Mouse (Mus musculus) hindbrain, embryonic 10.5 days (tissue): ENCODE results near the gene Slc2a12. TPM values are rescaled to one million over a fixed set of nuclear protein-coding genes. Genes with fewer than 3 reads are reported as not detected.

Source experiments
- DNase-seq: peaks from one replicate; pipeline ENCODE4 v3.0.0-alpha.2; 2017; ENCODE audit warnings: low spot score
- H3K27ac ChIP-seq: fragments of 300-500 bp; sonication (generic); 2 replicates; pipeline ENCODE4 v1.5.1; 2016; ENCODE audit warnings: mild to moderate bottlenecking, moderate library complexity
- H3K27me3 ChIP-seq: fragments of 300-500 bp; sonication (generic); 2 replicates; pipeline ENCODE4 v1.6.1; 2016; ENCODE audit warnings: mild to moderate bottlenecking; ENCODE audit not compliant: poor library complexity, insufficient read depth, severe bottlenecking
- H3K36me3 ChIP-seq: fragments of 300-500 bp; sonication (generic); 2 replicates; pipeline ENCODE4 v1.6.1; 2016; ENCODE audit warnings: mild to moderate bottlenecking, moderate library complexity
- H3K4me1 ChIP-seq: fragments of 300-500 bp; sonication (generic); replicated peaks from 2 replicates; pipeline ENCODE4 v1.6.1; 2016; ENCODE audit warnings: mild to moderate bottlenecking
- H3K4me3 ChIP-seq: fragments of 300-500 bp; sonication (generic); 2 replicates; pipeline ENCODE4 v1.5.1; 2016; ENCODE audit warnings: mild to moderate bottlenecking, moderate library complexity
- H3K9me3 ChIP-seq: fragments of 300-500 bp; sonication (generic); 2 replicates; pipeline ENCODE4 v1.6.1; 2016; ENCODE audit warnings: mild to moderate bottlenecking, moderate library complexity
- WGBS: fragments of 180-500 bp; shearing (Covaris S2); methylation state at CpG from one replicate; pipeline ENCODE4 v1.1.7; 2016; 5-methylcytosine and 5-hydroxymethylcytosine counted together
- polyA plus RNA-seq: library from polyadenylated mRNA; unstranded; fragments of >200 nt; fragmentation: Nextera tagmentation; extraction: Ambion mirVana; gene quantifications from 2 replicates; pipeline ENCODE4 v1.2.1, GENCODE M21; 2016

Slc2a12 gene
- polyA plus RNA-seq, 1 experiment from 2014 or later = 2.0 TPM

- WGBS = 94% methylated on average over 9 of the region's 9 CpGs
- H3K27ac ChIP-seq = no peak overlapping the region
- H3K4me1 ChIP-seq = peaks cover 5% of the 10 kb centered on the region; the same call in 1 of the 2 replicates
- H3K4me3 ChIP-seq = no peak overlapping the region
- no peaks in the 10 kb centered on the region for H3K27me3 ChIP-seq
- H3K9me3 ChIP-seq = no peaks in the 10 kb centered on the region
- peaks cover 27% of the 10 kb centered on the region for H3K36me3 ChIP-seq
- no peak for DNase-seq
Observed at GRCm38 (mm10) chr10:22696236-22696635, 51.4 kb downstream of the Slc2a12 start.

DNA sequence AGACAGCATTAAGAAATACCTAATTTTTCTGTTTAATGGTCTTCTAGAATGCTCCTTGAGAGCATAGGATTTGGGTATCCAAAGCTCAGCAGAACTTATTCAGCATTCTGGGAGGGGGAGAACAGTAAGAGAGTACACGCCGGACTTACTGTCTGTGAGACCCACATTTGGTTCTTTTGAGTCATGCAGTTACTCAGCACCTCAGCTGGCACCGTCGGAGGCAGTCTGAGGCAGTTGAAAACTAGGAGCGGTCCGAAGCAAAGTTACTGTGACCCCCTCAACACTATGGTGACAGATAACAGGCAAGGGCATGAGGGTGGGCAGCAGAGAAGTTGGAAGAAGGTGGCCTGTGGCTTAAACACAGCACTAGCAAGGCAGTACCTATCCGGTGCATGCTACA, 52.1 kb downstream of the Slc2a12 start:
- Histone ChIP-seq H3K9me3 (no peaks in the 10 kb centered on the region), H3K27me3 (no peaks in the 10 kb centered on the region), H3K4me3 (no peak overlapping the region), H3K36me3 (peaks cover 27% of the 10 kb centered on the region), H3K4me1 (peaks cover 5% of the 10 kb centered on the region; the same call in 1 of the 2 replicates), H3K27ac (no peak overlapping the region)
- no peak for DNase-seq
- 90% methylated on average over 7 of the region's 7 CpGs for WGBS

GRCm38 (mm10) chr10:22698158-22698953, 53.5 kb downstream of the Slc2a12 start:
- Histone ChIP-seq H3K4me3 (no peak overlapping the region), H3K4me1 (peaks cover 5% of the 10 kb centered on the region; the same call in 1 of the 2 replicates), H3K36me3 (peaks cover 35% of the 10 kb centered on the region), H3K27me3 (no peaks in the 10 kb centered on the region), H3K9me3 (no peaks in the 10 kb centered on the region), H3K27ac (no peak overlapping the region)
- DNase-seq = no peak
- 88% methylated on average over 9 of the region's 9 CpGs for WGBS

- H3K36me3 ChIP-seq = peaks cover 48% of the 10 kb centered on the region
- H3K27me3 ChIP-seq = no peaks in the 10 kb centered on the region
- no peak overlapping the region for H3K4me3 ChIP-seq
- H3K9me3 ChIP-seq = no peaks in the 10 kb centered on the region
- H3K27ac ChIP-seq = peak overlapping the region; percentile 18; the same call in 1 of the 2 replicates
- DNase-seq = no peak
- peaks cover 5% of the 10 kb centered on the region; the same call in 1 of the 2 replicates for H3K4me1 ChIP-seq
- 84% methylated on average over 19 of the region's 19 CpGs for WGBS
Observed at GRCm38 (mm10) chr10:22699487-22700335, 54.9 kb downstream of the Slc2a12 start.

- Histone ChIP-seq H3K36me3 (peaks cover 55% of the 10 kb centered on the region), H3K27me3 (no peaks in the 10 kb centered on the region), H3K27ac (no peak overlapping the region), H3K9me3 (no peaks in the 10 kb centered on the region), H3K4me3 (no peak overlapping the region), H3K4me1 (peaks cover 5% of the 10 kb centered on the region; the same call in 1 of the 2 replicates)
- 83% methylated on average over 9 of the region's 9 CpGs for WGBS
- DNase-seq = no peak
Observed at GRCm38 (mm10) chr10:22700773-22701172, 56.0 kb downstream of the Slc2a12 start.

- WGBS = 87% methylated on average over 12 of the region's 12 CpGs
- Histone ChIP-seq H3K27me3 (no peaks in the 10 kb centered on the region), H3K4me1 (peaks cover 5% of the 10 kb centered on the region; the same call in 1 of the 2 replicates), H3K4me3 (no peak overlapping the region), H3K9me3 (no peaks in the 10 kb centered on the region), H3K36me3 (peaks cover 60% of the 10 kb centered on the region), H3K27ac (no peak overlapping the region)
- DNase-seq = no peak
Observed at GRCm38 (mm10) chr10:22701485-22702315, 56.9 kb downstream of the Slc2a12 start.

DNA sequence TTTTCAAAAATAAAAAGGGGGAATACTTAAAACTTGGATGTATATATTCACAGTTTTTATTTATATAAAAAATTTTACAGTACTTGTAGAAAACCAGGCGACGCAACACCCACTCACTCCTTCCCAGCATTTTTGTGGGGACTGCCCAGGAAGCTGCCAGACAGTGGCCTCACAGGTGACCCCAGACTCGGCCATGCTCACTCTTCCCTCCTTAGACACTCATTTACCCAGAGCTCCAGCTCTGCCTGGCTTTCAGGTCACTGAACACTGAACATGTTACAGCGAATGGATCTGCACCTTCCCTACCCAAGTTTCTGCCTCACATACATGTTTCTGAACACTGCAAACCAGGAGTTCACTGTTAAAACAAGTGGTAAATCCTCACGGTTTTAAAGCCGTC, 59.0 kb downstream of the Slc2a12 start:
- Histone ChIP-seq H3K36me3 (peaks cover 81% of the 10 kb centered on the region), H3K4me1 (peaks cover 5% of the 10 kb centered on the region; the same call in 1 of the 2 replicates), H3K27ac (no peak overlapping the region), H3K27me3 (no peaks in the 10 kb centered on the region), H3K4me3 (no peak overlapping the region), H3K9me3 (no peaks in the 10 kb centered on the region)
- WGBS = 88% methylated on average over 6 of the region's 6 CpGs
- DNase-seq = no peak

DNA sequence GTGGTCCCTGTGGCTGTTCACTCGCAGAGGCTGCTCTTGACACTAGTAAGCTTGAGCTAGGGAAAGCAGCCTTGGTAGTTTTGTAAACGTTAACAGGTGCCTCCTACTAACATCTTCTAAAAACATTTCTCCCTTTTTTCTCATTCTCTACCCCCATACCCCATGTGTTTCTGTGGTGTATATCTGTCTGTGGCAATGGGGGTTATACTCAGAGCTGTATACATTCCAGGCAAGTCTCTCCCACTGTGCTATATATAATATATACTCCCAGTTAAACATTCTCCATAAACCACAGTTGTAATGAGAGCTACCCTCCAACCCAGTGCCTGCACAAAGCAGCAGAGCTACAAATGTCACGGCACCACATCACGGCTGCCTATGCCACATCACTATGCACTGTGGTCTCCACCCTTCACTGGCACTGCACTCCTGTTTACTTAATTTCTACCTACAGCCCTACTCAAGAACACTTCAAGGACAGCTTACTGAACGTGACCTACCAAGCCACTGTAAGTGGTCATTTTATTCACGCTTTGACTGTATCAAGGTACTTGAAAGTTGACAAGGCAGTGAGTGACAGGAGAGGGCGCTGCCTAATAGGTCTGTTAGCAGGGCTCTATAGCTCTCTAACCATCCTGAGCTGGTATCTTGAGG, 63.5 kb downstream of the Slc2a12 start:
- WGBS = 94% methylated on average over 7 of the region's 7 CpGs
- no peaks in the 10 kb centered on the region for H3K9me3 ChIP-seq
- H3K36me3 ChIP-seq = peaks cover 81% of the 10 kb centered on the region
- H3K4me1 ChIP-seq = no peaks in the 10 kb centered on the region
- DNase-seq = no peak
- H3K27ac ChIP-seq = no peak overlapping the region
- no peak overlapping the region for H3K4me3 ChIP-seq
- H3K27me3 ChIP-seq = no peaks in the 10 kb centered on the region

GRCm38 (mm10) chr10:22710173-22710777, 65.5 kb downstream of the Slc2a12 start:
- Histone ChIP-seq H3K36me3 (peaks cover 62% of the 10 kb centered on the region), H3K4me3 (no peak overlapping the region), H3K27me3 (no peaks in the 10 kb centered on the region), H3K9me3 (no peaks in the 10 kb centered on the region), H3K4me1 (no peaks in the 10 kb centered on the region), H3K27ac (no peak overlapping the region)
- WGBS = 84% methylated on average over 13 of the region's 13 CpGs
- DNase-seq = no peak

DNA sequence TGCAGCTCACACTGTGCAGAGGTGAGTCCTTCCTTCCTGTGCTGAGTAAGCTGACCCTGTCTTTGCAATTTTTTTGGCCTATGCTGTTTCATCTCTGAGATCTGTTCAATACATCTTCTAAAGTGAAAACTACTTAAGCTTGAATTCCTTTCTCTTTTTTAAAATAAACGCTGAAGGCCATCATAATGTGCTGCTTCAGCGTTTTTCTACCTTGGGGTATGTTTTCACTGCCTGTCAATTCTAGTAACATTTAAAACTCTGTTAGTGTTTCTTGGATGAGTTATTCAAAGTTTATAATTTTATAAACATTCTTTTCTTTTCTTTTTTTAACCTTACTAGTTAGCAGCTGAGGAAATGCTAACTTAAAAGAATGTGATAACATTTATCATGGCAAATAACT, 68.1 kb downstream of the Slc2a12 start:
- H3K9me3 ChIP-seq = no peaks in the 10 kb centered on the region
- DNase-seq = no peak
- WGBS = 90% methylated on average over 2 of the region's 2 CpGs
- H3K4me1 ChIP-seq = no peaks in the 10 kb centered on the region
- peaks cover 35% of the 10 kb centered on the region for H3K36me3 ChIP-seq
- no peaks in the 10 kb centered on the region for H3K27me3 ChIP-seq
- H3K27ac ChIP-seq = no peak overlapping the region
- no peak overlapping the region for H3K4me3 ChIP-seq

DNA sequence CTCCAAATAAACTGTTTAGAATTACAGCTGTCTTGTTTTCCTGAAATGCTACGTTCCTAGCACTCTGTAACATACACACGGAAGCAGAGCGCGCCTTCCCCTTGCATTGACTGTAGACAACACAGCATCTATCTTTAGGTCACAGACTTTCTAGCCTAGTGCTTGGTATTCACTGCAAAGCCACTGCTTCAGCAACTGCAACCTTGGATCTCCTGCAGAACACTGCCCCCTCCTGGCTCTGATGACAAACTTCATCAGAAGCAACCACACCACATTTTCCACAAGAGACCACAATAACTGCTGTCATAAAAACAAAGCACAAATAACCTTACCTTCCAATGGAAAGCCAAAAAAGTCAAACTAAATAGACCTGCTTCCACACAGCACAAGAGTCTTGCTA, 69.7 kb downstream of the Slc2a12 start:
- H3K36me3 ChIP-seq = peaks cover 20% of the 10 kb centered on the region
- H3K27ac ChIP-seq = no peak overlapping the region
- WGBS = 78% methylated on average over 4 of the region's 4 CpGs
- H3K4me1 ChIP-seq = no peaks in the 10 kb centered on the region
- DNase-seq = peak; percentile 35
- H3K4me3 ChIP-seq = no peak overlapping the region
- H3K9me3 ChIP-seq = no peaks in the 10 kb centered on the region
- no peaks in the 10 kb centered on the region for H3K27me3 ChIP-seq

DNA sequence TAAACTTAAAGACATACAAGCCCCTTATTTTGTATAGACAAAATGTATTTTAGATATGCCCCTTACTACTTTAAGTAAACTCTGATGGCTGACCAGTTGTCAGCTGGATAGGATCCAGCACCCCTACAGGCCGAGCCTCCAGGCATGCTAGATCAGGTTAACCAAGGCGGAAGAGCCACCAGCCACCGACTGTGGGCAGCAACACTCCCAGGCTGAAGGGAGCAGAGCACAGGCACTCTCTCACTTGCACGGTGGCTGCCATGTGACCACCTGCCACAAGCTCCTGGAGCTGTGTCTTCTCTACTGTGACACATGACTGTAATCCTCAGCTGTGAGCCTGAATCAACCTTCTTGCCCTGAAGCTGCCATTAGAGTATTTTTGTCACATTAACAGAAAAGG, 73.7 kb downstream of the Slc2a12 start:
- H3K9me3 ChIP-seq = no peaks in the 10 kb centered on the region
- H3K36me3 ChIP-seq = no peaks in the 10 kb centered on the region
- no peak for DNase-seq
- H3K27me3 ChIP-seq = no peaks in the 10 kb centered on the region
- no peaks in the 10 kb centered on the region for H3K4me1 ChIP-seq
- no peak overlapping the region for H3K4me3 ChIP-seq
- H3K27ac ChIP-seq = no peak overlapping the region
- WGBS = 56% methylated on average over 4 of the region's 4 CpGs
